Mouse (Mus musculus) kidney, adult 2 months (tissue): ENCODE results near the gene Thoc5.

Experiments used
- CTCF ChIP-seq: fragments of 200-500 bp; conservative IDR thresholded peaks from 2 replicates; pipeline ENCODE4 v1.5.1; 2011; ENCODE audit warnings: low read depth, mild to moderate bottlenecking, control low read depth, low read length, moderate library complexity, mixed read lengths; ENCODE audit not compliant: insufficient read depth, insufficient read length
- POLR2A ChIP-seq: fragments of 200-500 bp; IDR thresholded peaks from one replicate; pipeline ENCODE4 v1.6.1; 2011; ENCODE audit warnings: low read depth, low read length, control low read depth

GRCm38 (mm10) chr11:4966888-4967287 lies 71.8 kb downstream of the Thoc5 start:
- TF ChIP-seq CTCF (no peak), POLR2A (no peak)
